Mouse (Mus musculus) liver, postnatal 0 days (tissue): ENCODE measurements around the gene Slc25a43.

Experiments
- CTCF ChIP-seq: sonication (generic); IDR thresholded peaks from 2 replicates; pipeline ENCODE4 v1.5.1; 2016; ENCODE audit warnings: antibody characterized with exemption, low read depth
- EP300 ChIP-seq: IDR thresholded peaks from 2 replicates; pipeline ENCODE4 v1.6.1; 2016; ENCODE audit warnings: antibody characterized with exemption, low read depth, mild to moderate bottlenecking

GRCm38 (mm10) chrX:36789360-36789759, 45.9 kb downstream of the Slc25a43 start:
- TF ChIP-seq CTCF = no peak
- no peak for TF ChIP-seq EP300
